Mouse (Mus musculus): ENCODE data around the gene Mfap1a.

DNA sequence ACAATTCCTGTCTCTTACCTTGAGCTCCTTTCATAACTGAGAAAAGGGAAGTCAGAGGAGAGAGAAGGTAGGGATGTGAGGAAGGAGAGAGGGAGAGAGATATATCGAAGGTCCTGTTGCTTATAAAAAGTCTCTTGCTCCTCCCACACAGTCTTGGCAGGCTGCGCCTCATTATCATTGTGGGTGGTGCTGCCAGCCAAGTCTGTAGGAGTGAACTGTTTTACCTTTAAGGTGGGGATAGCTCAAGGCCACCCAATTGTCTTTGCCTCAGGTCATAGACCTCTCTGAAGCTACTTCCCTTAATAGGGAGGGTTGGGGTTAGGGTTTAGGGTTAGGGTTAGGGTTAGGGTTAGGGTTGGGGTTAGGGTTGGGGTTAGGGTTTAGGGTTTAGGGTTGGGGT is 15.5 kb upstream of the Mfap1a start:
- no peak for TF ChIP-seq CHD2 (IDR thresholded peaks at IDR 0.05; ENCODE audit: low read depth, low read length)
- TF ChIP-seq ZNF384 (IDR thresholded peaks at IDR 0.05; ENCODE audit: low read depth, low read length), result no peak
- TF ChIP-seq MAFK (IDR thresholded peaks at IDR 0.05; ENCODE audit: insufficient read depth, low read depth, low read length), result no peak
- TF ChIP-seq ZC3H11A (IDR thresholded peaks at IDR 0.05; ENCODE audit: borderline replicate concordance, low read depth, low read length), result no peak

Data from ES-E14 (cell line).